Mouse (Mus musculus): ENCODE measurements around the gene Gm1043. TPM values are rescaled to one million over a fixed set of nuclear protein-coding genes. Genes with fewer than 3 reads are reported as not detected.

Gm1043 gene
- not detected in 2 replicates for polyA plus RNA-seq (2015; fragmentation: Nextera tagmentation; extraction: Ambion mirVana)

- no peak for ATAC-seq (ENCODE audit: borderline replicate concordance, extremely low read depth, low FRiP score, low TSS enrichment)
- Histone ChIP-seq H3K27me3 (peaks cover 13% of the 10 kb centered on the region), H3K27ac (no peak within 1 kb of the TSS), H3K9ac (no peak within 1 kb of the TSS), H3K4me2 (no peak within 1 kb of the TSS), H3K4me3 (no peak within 1 kb of the TSS), H3K36me3 (no peaks in the 10 kb centered on the region), H3K4me1 (no peaks in the 10 kb centered on the region), H3K9me3 (no peaks in the 10 kb centered on the region)
- WGBS: 84% methylated on average over 16 of the region's 16 CpGs
Measured at GRCm38 (mm10) chr5:37085241-37085640, at the start of gene Gm1043. Gene Gm1043, plus strand, starts transcription at chr5:37085370.

GRCm38 (mm10) chr5:37035896-37036295 lies 49.3 kb upstream of the Gm1043 start:
- WGBS: 66% methylated on average over 6 of the region's 6 CpGs
- H3K4me1 ChIP-seq: no peaks in the 10 kb centered on the region
- no peaks in the 10 kb centered on the region for H3K36me3 ChIP-seq
- H3K9me3 ChIP-seq: no peaks in the 10 kb centered on the region
- no peak overlapping the region for H3K4me2 ChIP-seq
- H3K27ac ChIP-seq: no peak overlapping the region
- ATAC-seq (ENCODE audit: borderline replicate concordance, extremely low read depth, low FRiP score, low TSS enrichment): no peak
- no peak overlapping the region for H3K9ac ChIP-seq
- H3K27me3 ChIP-seq: peaks cover 17% of the 10 kb centered on the region
- no peak overlapping the region for H3K4me3 ChIP-seq

- 56% methylated on average over 3 of the region's 3 CpGs for WGBS
- H3K27me3 ChIP-seq: peaks cover 12% of the 10 kb centered on the region; the same call in 1 of the 2 replicates
- no peak for ATAC-seq (ENCODE audit: borderline replicate concordance, extremely low read depth, low FRiP score, low TSS enrichment)
Measured at GRCm38 (mm10) chr5:37036884-37037283, 48.3 kb upstream of the Gm1043 start.

GRCm38 (mm10) chr5:37039908-37040307 lies 45.3 kb upstream of the Gm1043 start:
- no peaks in the 10 kb centered on the region for H3K4me1 ChIP-seq
- H3K27ac ChIP-seq: no peak overlapping the region
- H3K9ac ChIP-seq: no peak overlapping the region
- no peaks in the 10 kb centered on the region for H3K36me3 ChIP-seq
- H3K4me3 ChIP-seq: no peak overlapping the region
- H3K27me3 ChIP-seq: 0 out of 2 replicates have a peak, but pooled peaks cover 8% of the 10 kb centered on the region
- no peak overlapping the region for H3K4me2 ChIP-seq
- no peaks in the 10 kb centered on the region for H3K9me3 ChIP-seq
- WGBS: 62% methylated on average over 6 of the region's 6 CpGs
- ATAC-seq (ENCODE audit: borderline replicate concordance, extremely low read depth, low FRiP score, low TSS enrichment): no peak

More at GRCm38 (mm10) chr5:37036884-37037283, 48.3 kb upstream of the Gm1043 start:
- Histone ChIP-seq H3K36me3 (no peaks in the 10 kb centered on the region), H3K9ac (no peak overlapping the region), H3K9me3 (no peaks in the 10 kb centered on the region), H3K4me3 (no peak overlapping the region), H3K27ac (no peak overlapping the region), H3K4me1 (no peaks in the 10 kb centered on the region), H3K4me2 (no peak overlapping the region)

- Histone ChIP-seq H3K27me3 (0 out of 2 replicates have a peak, but pooled peaks cover 8% of the 10 kb centered on the region), H3K9me3 (no peaks in the 10 kb centered on the region), H3K9ac (no peak overlapping the region), H3K36me3 (no peaks in the 10 kb centered on the region), H3K4me2 (no peak overlapping the region), H3K4me1 (no peaks in the 10 kb centered on the region), H3K4me3 (no peak overlapping the region), H3K27ac (no peak overlapping the region)
- ATAC-seq (ENCODE audit: borderline replicate concordance, extremely low read depth, low FRiP score, low TSS enrichment): no peak
- WGBS: 18% methylated on average over 9 of the region's 9 CpGs
Measured at GRCm38 (mm10) chr5:37040711-37041110, 44.5 kb upstream of the Gm1043 start.

GRCm38 (mm10) chr5:37041651-37042050 lies 43.5 kb upstream of the Gm1043 start:
- Histone ChIP-seq H3K4me1 (no peaks in the 10 kb centered on the region), H3K4me3 (no peak overlapping the region), H3K9ac (no peak overlapping the region), H3K9me3 (no peaks in the 10 kb centered on the region), H3K36me3 (no peaks in the 10 kb centered on the region), H3K27me3 (0 out of 2 replicates have a peak, but pooled peaks cover 8% of the 10 kb centered on the region), H3K4me2 (no peak overlapping the region), H3K27ac (no peak overlapping the region)
- no peak for ATAC-seq (ENCODE audit: borderline replicate concordance, extremely low read depth, low FRiP score, low TSS enrichment)
- 38% methylated on average over 6 of the region's 6 CpGs for WGBS

GRCm38 (mm10) chr5:37042934-37043333 lies 42.2 kb upstream of the Gm1043 start:
- H3K36me3 ChIP-seq: no peaks in the 10 kb centered on the region
- no peak overlapping the region for H3K4me2 ChIP-seq
- no peaks in the 10 kb centered on the region for H3K4me1 ChIP-seq
- H3K27me3 ChIP-seq: 0 out of 2 replicates have a peak, but pooled peaks cover 8% of the 10 kb centered on the region
- ATAC-seq (ENCODE audit: borderline replicate concordance, extremely low read depth, low FRiP score, low TSS enrichment): no peak
- H3K9me3 ChIP-seq: no peaks in the 10 kb centered on the region
- H3K27ac ChIP-seq: no peak overlapping the region
- H3K4me3 ChIP-seq: no peak overlapping the region
- no peak overlapping the region for H3K9ac ChIP-seq
- WGBS: 52% methylated on average over 4 of the region's 4 CpGs

GRCm38 (mm10) chr5:37044793-37045192 lies 40.4 kb upstream of the Gm1043 start:
- no peak overlapping the region for H3K9ac ChIP-seq
- H3K4me1 ChIP-seq: no peaks in the 10 kb centered on the region
- no peak overlapping the region for H3K4me2 ChIP-seq
- no peak overlapping the region for H3K27ac ChIP-seq
- H3K27me3 ChIP-seq: 0 out of 2 replicates have a peak, but pooled peaks cover 8% of the 10 kb centered on the region
- no peaks in the 10 kb centered on the region for H3K9me3 ChIP-seq
- ATAC-seq (ENCODE audit: borderline replicate concordance, extremely low read depth, low FRiP score, low TSS enrichment): no peak
- no peaks in the 10 kb centered on the region for H3K36me3 ChIP-seq
- WGBS: 67% methylated on average over 2 of the region's 2 CpGs
- no peak overlapping the region for H3K4me3 ChIP-seq

GRCm38 (mm10) chr5:37045582-37045981 lies 39.6 kb upstream of the Gm1043 start:
- no peaks in the 10 kb centered on the region for H3K9me3 ChIP-seq
- 0 out of 2 replicates have a peak, but pooled peaks cover 2% of the 10 kb centered on the region for H3K4me1 ChIP-seq
- no peak overlapping the region for H3K9ac ChIP-seq
- H3K27ac ChIP-seq: no peak overlapping the region
- no peaks in the 10 kb centered on the region for H3K36me3 ChIP-seq
- H3K4me2 ChIP-seq: no peak overlapping the region
- H3K4me3 ChIP-seq: no peak overlapping the region
- 76% methylated on average over 2 of the region's 2 CpGs for WGBS
- ATAC-seq (ENCODE audit: borderline replicate concordance, extremely low read depth, low FRiP score, low TSS enrichment): no peak; the same call in 1 of the 2 replicates
- 0 out of 2 replicates have a peak, but pooled peaks cover 8% of the 10 kb centered on the region for H3K27me3 ChIP-seq

GRCm38 (mm10) chr5:37046791-37047190 lies 38.4 kb upstream of the Gm1043 start:
- 40% methylated on average over 5 of the region's 5 CpGs for WGBS
- H3K4me2 ChIP-seq: no peak overlapping the region
- no peak for ATAC-seq (ENCODE audit: borderline replicate concordance, extremely low read depth, low FRiP score, low TSS enrichment)

GRCm38 (mm10) chr5:37047206-37047915 lies 37.8 kb upstream of the Gm1043 start:
- no peak overlapping the region for H3K9ac ChIP-seq
- no peak overlapping the region for H3K27ac ChIP-seq
- no peaks in the 10 kb centered on the region for H3K36me3 ChIP-seq
- 46% methylated on average over 17 of the region's 17 CpGs for WGBS
- H3K4me2 ChIP-seq: no peak overlapping the region
- H3K4me1 ChIP-seq: 0 out of 2 replicates have a peak, but pooled peaks cover 5% of the 10 kb centered on the region
- ATAC-seq (ENCODE audit: borderline replicate concordance, extremely low read depth, low FRiP score, low TSS enrichment): no peak
- no peaks in the 10 kb centered on the region for H3K27me3 ChIP-seq
- no peaks in the 10 kb centered on the region for H3K9me3 ChIP-seq
- H3K4me3 ChIP-seq: no peak overlapping the region

More at GRCm38 (mm10) chr5:37046791-37047190, 38.4 kb upstream of the Gm1043 start:
- Histone ChIP-seq H3K4me3 (no peak overlapping the region), H3K27me3 (no peaks in the 10 kb centered on the region), H3K9ac (no peak overlapping the region), H3K36me3 (no peaks in the 10 kb centered on the region), H3K27ac (no peak overlapping the region), H3K9me3 (no peaks in the 10 kb centered on the region), H3K4me1 (0 out of 2 replicates have a peak, but pooled peaks cover 5% of the 10 kb centered on the region)

- Histone ChIP-seq H3K9me3 (no peaks in the 10 kb centered on the region), H3K27ac (no peak overlapping the region), H3K4me1 (0 out of 2 replicates have a peak, but pooled peaks cover 5% of the 10 kb centered on the region), H3K36me3 (no peaks in the 10 kb centered on the region), H3K9ac (no peak overlapping the region), H3K27me3 (no peaks in the 10 kb centered on the region), H3K4me2 (no peak overlapping the region), H3K4me3 (no peak overlapping the region)
- WGBS: 56% methylated on average over 7 of the region's 7 CpGs
- ATAC-seq (ENCODE audit: borderline replicate concordance, extremely low read depth, low FRiP score, low TSS enrichment): no peak
Measured at GRCm38 (mm10) chr5:37047992-37048391, 37.2 kb upstream of the Gm1043 start.
